Mouse (Mus musculus) olfactory bulb, adult 2 months (tissue): ENCODE results near the gene Hist1h2ae.

Experiments
- CTCF ChIP-seq: fragments of 200-500 bp; IDR thresholded peaks from 2 replicates; pipeline ENCODE4 v1.5.1; 2012; ENCODE audit warnings: low read depth, mild to moderate bottlenecking, low read length, moderate library complexity; ENCODE audit not compliant: insufficient read depth
- POLR2A ChIP-seq: fragments of 200-500 bp; IDR thresholded peaks from 2 replicates; pipeline ENCODE4 v1.6.1; 2012; ENCODE audit warnings: mild to moderate bottlenecking, low read depth, low read length, moderate library complexity; ENCODE audit not compliant: insufficient read depth

DNA sequence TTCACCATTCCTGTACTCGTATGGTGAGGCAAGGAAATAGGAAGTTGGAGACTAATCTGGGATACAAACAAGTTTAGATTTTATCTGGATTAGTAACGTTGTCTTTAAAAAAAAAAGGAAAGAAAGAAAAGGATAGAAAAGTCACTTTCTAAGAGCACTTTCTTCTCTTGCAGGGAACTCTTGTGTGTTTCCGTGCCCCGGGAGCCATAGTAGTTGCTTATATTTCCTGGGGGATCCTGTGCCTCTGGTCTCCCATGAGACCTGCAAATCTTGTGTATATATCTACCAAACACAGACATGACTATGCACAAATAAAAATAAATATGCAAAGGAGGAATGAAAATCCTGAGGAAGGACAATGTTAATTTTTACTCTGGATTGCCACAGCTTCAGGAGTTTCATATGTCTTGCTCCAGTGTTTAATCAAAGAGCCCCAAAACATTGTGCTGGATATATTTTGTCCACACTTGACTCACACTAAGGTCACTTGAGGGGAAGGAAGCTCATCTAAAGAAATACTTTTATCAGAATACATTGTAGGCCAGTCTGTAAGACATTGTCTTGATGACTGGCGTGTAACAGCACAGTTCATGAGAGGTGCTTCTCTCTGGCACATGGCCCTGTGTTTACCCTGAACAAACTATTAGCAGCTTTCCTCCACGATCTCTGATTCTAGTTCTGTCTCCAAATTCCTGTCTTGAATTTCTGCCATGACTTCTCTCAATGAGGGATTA, 6.1 kb upstream of the Hist1h2ae start:
- TF ChIP-seq CTCF (no peak), POLR2A (no peak)
